Mouse (Mus musculus): ENCODE measurements around the gene Dusp10. TPM values are rescaled to one million over a fixed set of nuclear protein-coding genes. Genes with fewer than 3 reads are reported as not detected.

Gene Dusp10
- polyA plus RNA-seq, 1 experiment, result 16.4 TPM

- 43% methylated on average over 4 of the region's 4 CpGs for WGBS
- DNase-seq, result no peak
- peaks cover 17% of the 10 kb centered on the region for H3K4me1 ChIP-seq (ENCODE audit: control insufficient read depth, insufficient read depth, low read length)
- no peak overlapping the region for H3K4me3 ChIP-seq (replicated peaks; ENCODE audit: extremely low read depth, low read depth, low read length)
- TF ChIP-seq CTCF (IDR thresholded peaks at IDR 0.05; ENCODE audit: insufficient read depth, low read length), result no peak
- no peak for TF ChIP-seq POLR2A (IDR thresholded peaks at IDR 0.05; ENCODE audit: borderline replicate concordance, extremely low read depth, low read depth, low read length)
These were observed 48.0 kb downstream of the Dusp10 start for GRCm38 (mm10) chr1:184060828-184061734.

- Histone ChIP-seq H3K4me3 (replicated peaks; ENCODE audit: extremely low read depth, low read depth, low read length) (no peak overlapping the region), H3K4me1 (ENCODE audit: control insufficient read depth, insufficient read depth, low read length) (peaks cover 23% of the 10 kb centered on the region)
- WGBS, result 84% methylated on average over 1 of the region's 1 CpGs
- no peak for DNase-seq
- TF ChIP-seq CTCF (IDR thresholded peaks at IDR 0.05; ENCODE audit: insufficient read depth, low read length) (no peak), POLR2A (IDR thresholded peaks at IDR 0.05; ENCODE audit: borderline replicate concordance, extremely low read depth, low read depth, low read length) (no peak)
These were observed 48.8 kb downstream of the Dusp10 start for GRCm38 (mm10) chr1:184061901-184062300.

DNA sequence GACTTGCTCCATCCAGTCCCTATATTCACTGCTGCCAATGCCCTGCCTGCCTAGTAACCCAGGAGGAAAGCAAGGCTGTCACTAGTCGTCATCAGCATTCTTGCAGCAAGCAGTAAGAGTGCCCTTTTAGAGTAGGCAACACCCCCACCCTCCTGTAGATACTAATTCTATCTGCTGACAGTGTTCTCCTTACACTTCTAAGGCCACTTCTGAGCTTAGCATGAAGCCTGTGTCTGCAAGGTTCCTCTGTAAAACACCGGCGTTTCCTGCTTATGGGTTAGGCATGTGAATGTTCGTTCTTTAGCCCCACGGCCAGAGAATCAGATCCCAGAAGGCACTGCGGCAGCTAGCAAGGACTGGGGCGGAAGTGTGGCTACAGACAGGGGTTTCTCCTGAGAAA lies 51.2 kb downstream of the Dusp10 start:
- Histone ChIP-seq H3K4me3 (replicated peaks; ENCODE audit: extremely low read depth, low read depth, low read length) (no peak overlapping the region), H3K4me1 (ENCODE audit: control insufficient read depth, insufficient read depth, low read length) (peaks cover 24% of the 10 kb centered on the region)
- 68% methylated on average over 7 of the region's 7 CpGs for WGBS
- no peak for TF ChIP-seq CTCF (IDR thresholded peaks at IDR 0.05; ENCODE audit: insufficient read depth, low read length)
- TF ChIP-seq POLR2A (IDR thresholded peaks at IDR 0.05; ENCODE audit: borderline replicate concordance, extremely low read depth, low read depth, low read length), result no peak
- DNase-seq, result no peak

DNA sequence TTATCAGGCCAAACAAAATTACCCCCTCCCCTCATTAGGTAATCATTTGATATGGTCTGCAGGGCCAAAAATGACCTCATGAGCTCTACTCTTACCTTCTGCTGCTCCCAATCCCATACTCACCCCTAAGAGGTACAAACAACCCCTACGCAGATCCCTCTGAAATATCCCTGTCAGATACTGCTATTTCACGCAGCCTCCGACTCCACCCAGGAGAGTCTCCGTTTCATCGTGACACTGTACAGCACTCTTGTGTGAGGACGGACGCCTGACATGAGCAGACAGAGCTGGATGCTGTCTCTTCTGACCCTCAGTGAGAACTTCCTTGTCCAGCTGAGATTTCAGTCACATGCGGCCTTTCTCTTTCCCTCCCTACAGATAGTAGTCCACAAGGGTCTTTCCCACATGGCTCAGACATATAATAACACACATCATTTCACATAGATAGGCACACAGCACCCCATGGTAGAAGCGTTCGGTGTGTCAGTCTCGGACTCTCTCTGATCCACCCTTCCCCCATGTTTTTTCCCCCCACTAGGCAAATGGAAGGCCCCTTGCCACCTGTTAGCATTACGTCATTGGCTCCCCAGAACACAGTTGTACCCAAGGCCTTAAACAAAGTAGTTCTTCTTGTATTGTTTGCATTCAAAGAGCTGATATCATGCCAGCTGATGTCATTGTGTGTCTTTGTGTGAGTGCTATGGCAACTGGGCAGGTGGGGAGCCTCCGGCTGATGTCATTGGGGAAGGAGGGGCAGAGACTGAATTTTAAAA lies 52.7 kb downstream of the Dusp10 start:
- H3K4me3 ChIP-seq (replicated peaks; ENCODE audit: extremely low read depth, low read depth, low read length), result no peak overlapping the region
- no peak for TF ChIP-seq CTCF (IDR thresholded peaks at IDR 0.05; ENCODE audit: insufficient read depth, low read length)
- no peak for TF ChIP-seq POLR2A (IDR thresholded peaks at IDR 0.05; ENCODE audit: borderline replicate concordance, extremely low read depth, low read depth, low read length)
- peaks cover 18% of the 10 kb centered on the region for H3K4me1 ChIP-seq (ENCODE audit: control insufficient read depth, insufficient read depth, low read length)
- DNase-seq, result no peak
- WGBS, result 80% methylated on average over 13 of the region's 13 CpGs

GRCm38 (mm10) chr1:184066460-184067287 lies 53.6 kb downstream of the Dusp10 start:
- no peak for TF ChIP-seq CTCF (IDR thresholded peaks at IDR 0.05; ENCODE audit: insufficient read depth, low read length)
- TF ChIP-seq POLR2A (IDR thresholded peaks at IDR 0.05; ENCODE audit: borderline replicate concordance, extremely low read depth, low read depth, low read length), result no peak
- WGBS, result 65% methylated on average over 11 of the region's 11 CpGs
- Histone ChIP-seq H3K4me3 (replicated peaks; ENCODE audit: extremely low read depth, low read depth, low read length) (no peak overlapping the region), H3K4me1 (ENCODE audit: control insufficient read depth, insufficient read depth, low read length) (peaks cover 10% of the 10 kb centered on the region)
- no peak for DNase-seq

DNA sequence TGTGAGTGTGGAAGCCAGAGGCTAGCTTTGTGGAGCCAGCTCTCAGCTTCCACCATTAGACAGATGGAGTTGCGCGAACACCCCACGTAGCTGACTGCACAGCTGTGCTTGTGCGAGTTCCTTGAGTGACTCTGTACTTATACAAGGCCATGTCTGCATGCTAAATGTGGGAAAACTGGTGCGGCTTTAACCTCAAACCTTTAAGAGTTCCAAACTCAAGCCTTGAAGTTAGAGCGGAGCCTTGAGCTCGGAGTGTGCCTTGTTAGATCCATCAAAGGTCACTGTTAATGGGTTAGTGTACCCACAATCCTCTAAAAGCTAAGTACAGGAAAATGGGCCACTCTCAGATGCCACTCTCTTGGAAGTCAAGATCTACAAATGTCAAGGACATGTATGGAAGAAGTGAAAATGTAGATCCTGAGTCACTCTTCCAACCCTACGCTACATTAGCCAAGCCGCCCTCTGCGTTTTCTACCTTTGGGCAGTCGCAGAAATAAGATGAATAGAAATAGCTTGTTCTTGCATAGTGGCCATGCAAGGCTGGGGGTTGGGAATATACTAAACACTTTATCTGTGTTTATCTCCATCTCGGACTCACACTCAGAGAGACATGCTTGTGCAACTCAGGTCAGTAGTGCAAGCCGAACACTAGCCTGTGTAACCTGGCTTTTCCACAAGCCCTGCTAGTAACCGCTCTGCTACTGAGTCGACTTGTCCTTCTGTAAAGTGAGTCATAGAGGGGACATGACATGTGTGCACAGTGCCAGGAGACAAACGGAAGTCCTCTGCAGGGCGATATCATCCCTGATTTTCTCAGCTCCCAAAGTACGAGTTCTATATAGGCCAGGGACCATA lies 54.8 kb downstream of the Dusp10 start:
- peaks cover 11% of the 10 kb centered on the region for H3K4me1 ChIP-seq (ENCODE audit: control insufficient read depth, insufficient read depth, low read length)
- no peak for TF ChIP-seq CTCF (IDR thresholded peaks at IDR 0.05; ENCODE audit: insufficient read depth, low read length)
- no peak for TF ChIP-seq POLR2A (IDR thresholded peaks at IDR 0.05; ENCODE audit: borderline replicate concordance, extremely low read depth, low read depth, low read length)
- no peak for DNase-seq
- 86% methylated on average over 18 of the region's 18 CpGs for WGBS
- no peak overlapping the region for H3K4me3 ChIP-seq (replicated peaks; ENCODE audit: extremely low read depth, low read depth, low read length)

DNA sequence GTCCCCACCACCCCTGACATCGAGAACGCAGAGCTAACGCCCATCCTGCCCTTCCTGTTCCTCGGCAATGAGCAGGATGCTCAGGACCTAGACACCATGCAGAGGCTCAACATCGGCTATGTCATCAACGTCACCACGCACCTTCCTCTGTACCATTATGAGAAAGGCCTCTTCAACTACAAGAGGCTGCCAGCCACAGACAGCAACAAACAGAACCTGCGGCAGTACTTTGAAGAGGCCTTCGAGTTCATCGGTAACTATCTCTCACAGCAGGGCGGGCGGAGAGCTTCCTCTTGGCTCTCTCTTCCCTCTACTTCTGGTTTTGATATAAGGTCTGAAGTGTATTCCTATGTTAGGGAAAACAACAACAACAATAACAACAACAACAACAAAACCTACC lies 55.9 kb downstream of the Dusp10 start:
- WGBS, result 90% methylated on average over 12 of the region's 12 CpGs
- peaks cover 11% of the 10 kb centered on the region for H3K4me1 ChIP-seq (ENCODE audit: control insufficient read depth, insufficient read depth, low read length)
- DNase-seq, result no peak
- TF ChIP-seq POLR2A (IDR thresholded peaks at IDR 0.05; ENCODE audit: borderline replicate concordance, extremely low read depth, low read depth, low read length) (no peak), CTCF (IDR thresholded peaks at IDR 0.05; ENCODE audit: insufficient read depth, low read length) (no peak)
- H3K4me3 ChIP-seq (replicated peaks; ENCODE audit: extremely low read depth, low read depth, low read length), result no peak overlapping the region

- WGBS, result 65% methylated on average over 6 of the region's 6 CpGs
- Histone ChIP-seq H3K4me3 (replicated peaks; ENCODE audit: extremely low read depth, low read depth, low read length) (no peak overlapping the region), H3K4me1 (ENCODE audit: control insufficient read depth, insufficient read depth, low read length) (peaks cover 8% of the 10 kb centered on the region; the same call in 1 of the 2 replicates)
- no peak for DNase-seq
- TF ChIP-seq POLR2A (IDR thresholded peaks at IDR 0.05; ENCODE audit: borderline replicate concordance, extremely low read depth, low read depth, low read length) (no peak), CTCF (IDR thresholded peaks at IDR 0.05; ENCODE audit: insufficient read depth, low read length) (no peak)
These were observed 63.0 kb downstream of the Dusp10 start for GRCm38 (mm10) chr1:184076065-184076464.
